Mouse (Mus musculus): ENCODE results near the gene Gpr3. TPM values are rescaled to one million over a fixed set of nuclear protein-coding genes. Genes with fewer than 3 reads are reported as not detected.

Gpr3 gene
- total RNA-seq, 4 experiments from 2014 or later: 0.66 TPM; not detected in 3

DNA sequence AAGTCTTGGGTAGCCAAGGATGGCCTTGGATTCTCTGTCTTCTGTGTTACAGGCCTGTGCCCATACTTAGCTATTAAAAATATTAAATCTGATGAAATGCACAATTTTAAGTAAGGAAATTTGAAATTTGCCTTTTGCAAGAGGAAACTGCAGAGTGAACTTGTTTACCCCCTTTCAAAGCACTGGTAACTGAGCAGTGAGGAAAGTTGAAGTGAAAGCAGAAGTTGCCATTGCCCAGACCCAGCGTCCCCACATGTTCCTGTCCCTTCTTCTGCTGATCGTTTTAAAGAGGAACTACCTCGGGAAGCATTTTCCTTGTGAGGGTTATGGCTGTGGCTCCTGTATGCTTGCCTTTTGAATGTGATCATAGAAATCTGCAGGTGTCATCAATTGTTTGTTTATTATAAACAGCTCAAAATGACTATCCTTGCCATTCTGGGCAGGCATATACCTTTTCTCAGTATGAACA lies 42.2 kb downstream of the Gpr3 start:
- DNase-seq: no peak

GRCm38 (mm10) chr4:133169237-133170055 lies 42.9 kb downstream of the Gpr3 start:
- DNase-seq: no peak

GRCm38 (mm10) chr4:133166773-133167172 lies 45.6 kb downstream of the Gpr3 start:
- DNase-seq: no peak

GRCm38 (mm10) chr4:133162196-133162595 lies 50.1 kb downstream of the Gpr3 start:
- no peak for DNase-seq

GRCm38 (mm10) chr4:133160821-133161220 lies 51.5 kb downstream of the Gpr3 start:
- no peak for DNase-seq

DNA sequence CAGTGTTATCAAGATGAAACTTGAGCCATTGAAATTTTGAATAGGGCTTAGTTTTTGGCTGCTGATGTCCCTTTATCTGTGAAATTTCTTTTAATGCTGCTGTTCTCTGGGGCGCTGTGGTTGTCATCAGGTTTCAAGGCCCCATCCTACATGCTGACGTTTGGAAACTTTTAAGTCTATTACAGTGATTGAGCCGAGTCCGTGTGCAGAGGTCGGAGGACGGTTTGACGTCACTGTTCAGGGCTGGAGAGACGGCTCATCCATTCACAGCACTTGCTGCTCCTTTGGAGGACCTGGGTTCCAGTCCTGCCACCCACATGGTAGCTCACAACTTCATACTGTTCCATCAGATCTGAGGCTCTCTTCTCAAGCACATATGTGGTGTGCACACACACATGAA lies 52.1 kb downstream of the Gpr3 start:
- DNase-seq: peak; percentile 34

DNA sequence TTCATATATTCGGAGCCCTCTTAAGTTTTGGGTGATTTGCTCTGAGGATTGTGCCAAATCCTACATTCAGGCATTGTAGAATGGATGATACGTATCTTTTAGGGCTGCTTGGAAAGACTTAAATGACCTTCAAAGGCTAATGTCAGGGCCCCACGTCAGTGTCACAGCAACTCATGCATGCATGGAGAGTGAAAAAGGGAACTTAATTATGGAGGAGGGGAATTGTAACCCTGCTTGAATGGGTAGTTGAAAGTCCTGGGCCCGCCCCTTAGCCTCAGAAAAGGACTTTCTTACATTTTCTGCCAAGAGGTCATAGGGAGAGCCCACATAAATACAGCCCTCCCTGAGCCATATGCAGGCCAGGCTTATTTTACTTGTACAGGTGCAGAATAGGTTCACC lies 52.7 kb downstream of the Gpr3 start:
- DNase-seq: peak; percentile 45

Small RNAs within 50 kb of the gene (microRNA-seq; reads per million reads assigned to microRNA genes)
- gene Mir7017: 0 to 1.2 reads per million in 2 experiments

Other genes with a start within 250 kb of the Gpr3 start
- under 1 TPM; 0.42 to 0.92 (median 0.64) TPM for gene Fgr, start 238.4 kb downstream of the Gpr3 start, total RNA-seq (2022)
- 100 to 1,000 TPM in 1 of 4 experiments, 10 to 100 TPM in 3; 72.0 to 109 (median 82.9) TPM for gene Ahdc1, start 201.3 kb downstream of the Gpr3 start, total RNA-seq (2022)
- 100 to 1,000 TPM; 105 to 158 (median 133) TPM for gene Wasf2, start 82.0 kb downstream of the Gpr3 start, total RNA-seq (2022)
- 1 to 10 TPM in 2 of 4 experiments, under 1 TPM in 2; 0.86 to 1.8 (median 1.4) TPM for gene Cd164l2, start 405 bp downstream of the Gpr3 start, total RNA-seq (2022)
- gene Map3k6, start 28.3 kb upstream of the Gpr3 start, total RNA-seq (2022): 10 to 100 TPM; 17.3 to 27.7 (median 19.2) TPM
- 1 to 10 TPM in 3 of 4 experiments, under 1 TPM in 1; 0.92 to 2.0 (median 1.1) TPM for gene Sytl1, start 50.6 kb upstream of the Gpr3 start, total RNA-seq (2022)
- 10 to 100 TPM; 74.7 to 93.2 (median 83.1) TPM for gene Tmem222, start 65.3 kb upstream of the Gpr3 start, total RNA-seq (2022)
- gene Wdtc1, start 140.9 kb upstream of the Gpr3 start, total RNA-seq (2022): 10 to 100 TPM; 49.0 to 73.2 (median 60.2) TPM
- 10 to 100 TPM; 50.3 to 83.2 (median 63.5) TPM for gene Slc9a1, start 157.2 kb upstream of the Gpr3 start, total RNA-seq (2022)

All from adrenal gland, adult 8-10 months (tissue).